Mouse (Mus musculus) G1E (cell line): Measurements from ENCODE around the gene Lgals4.

Experiments used
- CTCF ChIP-seq: IDR thresholded peaks from 2 replicates; pipeline ENCODE4 v1.5.1; 2012; ENCODE audit warnings: low read depth, low read length, inconsistent platforms, mixed read lengths
- GATA1 ChIP-seq: IDR thresholded peaks from 2 replicates; pipeline ENCODE4 v1.6.1; 2012; ENCODE audit warnings: borderline replicate concordance, low read length, inconsistent platforms, mixed read lengths

- TF ChIP-seq GATA1 (no peak), CTCF (no peak)
These were observed 32.0 kb downstream of the Lgals4 start for GRCm38 (mm10) chr7:28865481-28866300.
